Mouse (Mus musculus): ENCODE data around the gene Arhgef39.

The Arhgef39 gene

GRCm38 (mm10) chr4:43481894-43482456 lies 17.5 kb downstream of the Arhgef39 start:
- intact Hi-C loops (cut with DNase I) = no loop called here

DNA sequence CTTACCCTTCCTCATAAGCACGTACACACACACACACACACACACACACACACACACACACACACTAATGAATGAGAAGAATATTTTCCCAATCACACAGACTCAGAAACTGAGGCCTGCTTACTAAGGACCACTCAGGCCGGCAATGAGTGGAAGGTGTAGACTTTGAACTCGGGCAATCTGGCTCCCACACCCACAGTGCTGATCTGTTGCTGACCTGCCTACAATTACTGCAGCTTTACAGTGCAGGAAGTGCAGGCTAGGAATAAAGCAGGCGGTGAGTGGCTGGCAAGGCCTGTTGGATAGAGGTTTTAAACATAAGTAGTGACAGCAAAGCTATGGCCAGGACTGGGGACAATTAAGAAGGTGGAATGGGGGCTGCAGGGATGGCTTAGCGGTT lies 18.5 kb downstream of the Arhgef39 start:
- intact Hi-C loops (cut with DNase I) = no loop called here

DNA sequence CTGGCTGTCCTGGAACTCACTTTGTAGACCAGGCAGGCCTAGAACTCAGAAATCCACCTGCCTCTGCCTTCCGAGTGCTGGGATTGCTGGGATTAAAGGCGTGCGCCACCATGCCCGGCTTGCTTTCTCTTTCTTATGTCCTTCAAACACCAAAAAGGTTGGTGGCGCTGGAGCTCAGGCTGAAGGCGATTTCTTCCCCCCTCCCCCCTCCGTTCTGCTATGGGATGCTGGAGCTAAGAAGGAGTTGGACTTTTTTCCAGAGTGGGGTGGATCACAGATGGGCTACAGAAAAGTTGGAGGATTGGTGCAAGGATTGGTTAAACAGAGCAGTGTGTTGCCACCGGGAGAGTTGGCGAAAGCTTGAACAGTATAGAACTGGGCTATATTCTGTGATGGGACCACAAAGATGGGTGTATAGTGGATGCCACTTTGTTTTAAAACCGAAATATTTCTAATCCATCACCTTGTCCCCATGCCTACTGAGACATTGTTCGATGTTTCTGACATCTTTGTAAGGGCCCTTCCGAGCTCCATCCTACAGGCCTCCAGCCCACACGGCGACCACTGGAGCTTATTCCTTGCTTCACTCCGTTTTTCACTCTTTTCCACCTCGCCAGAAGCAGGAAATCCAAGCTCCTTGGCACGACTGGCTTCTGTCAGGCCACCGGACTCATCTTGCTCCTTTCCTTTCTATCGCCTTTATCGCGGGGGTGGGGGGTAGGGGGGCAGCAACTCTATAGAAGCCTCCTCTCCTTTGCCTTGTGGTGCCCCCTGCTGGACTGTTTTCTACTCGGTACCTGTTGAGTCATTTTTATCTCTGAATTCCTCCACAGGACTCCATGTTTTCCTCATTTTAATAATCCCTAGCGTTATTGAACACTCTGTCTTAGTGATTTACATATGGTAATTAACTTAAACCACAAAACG lies 20.3 kb downstream of the Arhgef39 start:
- intact Hi-C loops (cut with DNase I) = loop anchor here (2.0 kb wide), 1 partner anchor 36 kb away; no protein-coding TSS in a partner anchor

DNA sequence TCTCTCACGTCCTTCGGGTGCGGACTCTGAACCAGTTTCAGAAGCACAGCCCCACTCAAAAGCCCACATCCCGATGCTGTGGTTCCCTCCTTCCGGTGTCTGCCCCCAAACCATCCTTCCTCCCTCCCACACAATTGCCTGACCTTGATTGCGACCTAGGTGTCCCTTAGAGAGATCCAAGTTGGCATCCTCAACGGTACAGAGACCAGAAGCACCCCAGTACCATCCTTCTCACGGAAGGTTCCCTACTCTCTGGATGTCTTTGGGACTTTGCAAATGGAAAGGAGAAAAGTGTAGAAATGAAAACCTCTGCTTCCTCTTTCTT lies 21.0 kb downstream of the Arhgef39 start:
- intact Hi-C loops (cut with DNase I) = loop anchor here (2.0 kb wide), 1 partner anchor 36 kb away; no protein-coding TSS in a partner anchor

DNA sequence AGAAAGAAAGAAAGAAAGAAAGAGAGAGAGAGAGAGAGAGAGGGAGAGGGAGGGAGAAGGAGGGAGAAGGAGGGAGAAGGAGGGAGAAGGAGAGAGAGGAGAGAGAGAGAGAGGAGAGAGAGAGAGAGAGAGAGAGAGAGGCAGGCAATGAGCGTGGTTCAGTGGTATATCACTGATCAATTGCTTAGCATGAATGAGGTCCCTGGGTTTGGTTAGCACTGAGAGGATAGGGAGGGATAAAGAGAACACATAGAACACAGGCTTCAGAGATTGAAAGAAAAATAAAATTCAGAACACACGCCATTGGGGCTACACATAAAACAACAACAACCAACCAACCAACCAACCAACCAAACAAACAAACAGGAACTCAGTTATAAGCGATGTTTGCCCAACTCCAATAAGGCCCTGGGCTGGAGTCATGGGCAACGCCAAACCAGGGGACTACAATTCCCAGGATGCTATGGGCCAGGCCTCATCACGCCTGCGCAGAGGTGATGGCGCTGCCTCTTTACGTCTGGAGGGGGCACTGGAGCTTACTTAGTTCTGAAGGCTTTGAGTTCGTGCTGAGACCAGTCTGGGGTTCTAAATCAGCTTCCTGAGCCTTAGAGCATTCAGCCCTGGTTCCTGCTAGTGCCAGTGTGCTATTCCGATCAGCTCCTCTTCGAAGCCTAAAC lies 21.5 kb downstream of the Arhgef39 start:
- intact Hi-C loops (cut with DNase I) = loop anchor here (2.0 kb wide), 1 partner anchor 35 kb away; no protein-coding TSS in a partner anchor

GRCm38 (mm10) chr4:43476604-43477003 lies 22.9 kb downstream of the Arhgef39 start:
- intact Hi-C loops (cut with DNase I) = no loop called here

DNA sequence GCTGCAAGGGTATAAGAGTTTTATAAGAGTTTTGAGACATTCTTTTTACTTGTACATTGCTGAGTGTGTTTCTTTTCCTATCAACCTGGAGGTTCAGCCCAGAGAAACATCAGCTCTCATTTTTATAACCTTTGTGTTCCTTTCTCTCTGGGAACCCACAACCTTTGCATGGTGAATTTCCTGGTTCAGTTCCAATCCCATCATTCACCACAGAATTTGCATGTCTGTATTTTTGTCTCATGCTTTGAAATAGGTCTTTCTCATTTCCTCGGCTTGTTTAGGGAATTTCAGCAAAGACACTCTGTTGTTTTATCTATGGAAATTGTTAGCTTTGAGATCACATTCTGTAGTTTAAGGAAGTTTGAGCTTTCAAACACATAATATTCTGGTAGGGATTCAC lies 25.9 kb downstream of the Arhgef39 start:
- intact Hi-C loops (cut with DNase I) = no loop called here

DNA sequence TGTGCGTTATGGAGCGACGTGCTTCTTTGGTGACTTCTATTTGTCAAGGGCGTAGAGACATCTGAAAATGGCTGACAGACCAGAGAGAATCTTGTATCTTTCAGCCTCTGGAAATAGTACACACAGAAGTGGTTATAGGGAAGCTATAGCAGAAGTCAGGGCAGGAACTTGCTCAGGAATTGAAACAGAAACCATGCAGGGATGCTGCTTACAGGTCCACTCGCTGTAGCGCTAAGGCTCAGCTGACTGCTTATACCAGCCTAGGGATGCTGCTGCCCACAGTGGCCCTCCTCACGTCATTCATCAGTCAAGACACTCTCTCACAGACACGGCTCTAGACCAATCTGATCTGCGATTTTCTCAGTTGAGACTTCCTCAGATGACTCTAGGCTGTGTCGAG lies 29.2 kb downstream of the Arhgef39 start:
- intact Hi-C loops (cut with DNase I) = no loop called here

DNA sequence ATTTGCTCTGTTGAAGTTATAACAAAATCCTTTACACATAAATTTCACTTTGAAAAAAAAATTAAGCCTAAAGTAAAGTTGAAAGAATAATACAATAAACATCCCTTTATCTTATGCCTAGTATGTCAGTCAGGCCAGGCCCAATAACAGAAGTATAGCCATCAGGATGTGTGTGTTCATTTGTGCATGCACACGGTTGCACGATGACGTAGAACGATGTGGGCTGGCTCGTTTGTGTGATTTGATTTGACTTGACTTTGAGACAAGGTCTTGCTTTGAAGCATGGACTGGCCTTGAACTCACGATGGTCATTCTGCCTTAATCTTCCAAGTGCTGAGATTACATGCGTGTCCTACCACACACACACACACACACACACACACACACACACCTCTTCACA lies 32.6 kb downstream of the Arhgef39 start:
- intact Hi-C loops (cut with DNase I) = no loop called here

DNA sequence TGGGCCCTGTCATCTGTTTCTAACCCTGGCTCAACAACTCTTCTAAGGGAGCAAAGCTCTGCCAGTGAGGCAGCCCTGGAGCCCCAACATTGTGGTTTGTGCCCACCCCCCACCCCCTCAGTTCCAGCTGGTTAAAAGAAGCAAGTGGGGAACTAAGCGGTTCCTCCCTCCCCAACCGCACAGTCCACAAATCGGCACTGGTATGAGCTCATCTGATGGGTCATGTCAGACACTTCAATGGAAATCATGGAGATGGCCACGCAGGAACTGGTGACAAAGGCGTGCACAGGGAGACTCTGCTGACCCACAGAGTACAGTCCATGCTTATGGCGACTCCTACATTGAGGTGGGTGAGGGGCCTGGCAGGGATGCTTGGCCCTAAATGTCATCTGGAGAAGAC lies 33.6 kb downstream of the Arhgef39 start:
- intact Hi-C loops (cut with DNase I) = no loop called here

DNA sequence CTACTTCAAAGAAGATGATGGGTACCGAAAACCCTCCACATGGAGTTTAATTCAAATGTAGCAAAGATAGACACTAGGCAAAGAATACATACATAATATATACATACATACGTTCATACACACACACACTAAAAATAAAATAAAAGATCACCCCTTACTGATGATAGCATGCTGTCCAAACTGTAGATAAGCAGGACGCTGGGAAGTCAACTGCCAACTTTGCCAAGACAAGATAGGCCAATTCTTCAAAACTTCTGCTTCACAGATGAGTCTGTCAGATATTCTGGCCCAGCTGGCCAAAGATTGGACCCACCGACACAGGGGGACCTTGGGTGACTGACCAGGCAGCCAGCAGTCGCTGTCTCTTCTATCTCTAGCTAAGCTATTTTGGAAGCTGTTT lies 36.4 kb downstream of the Arhgef39 start:
- intact Hi-C loops (cut with DNase I) = no loop called here

GRCm38 (mm10) chr4:43457124-43457523 lies 42.4 kb downstream of the Arhgef39 start:
- intact Hi-C loops (cut with DNase I) = no loop called here

DNA sequence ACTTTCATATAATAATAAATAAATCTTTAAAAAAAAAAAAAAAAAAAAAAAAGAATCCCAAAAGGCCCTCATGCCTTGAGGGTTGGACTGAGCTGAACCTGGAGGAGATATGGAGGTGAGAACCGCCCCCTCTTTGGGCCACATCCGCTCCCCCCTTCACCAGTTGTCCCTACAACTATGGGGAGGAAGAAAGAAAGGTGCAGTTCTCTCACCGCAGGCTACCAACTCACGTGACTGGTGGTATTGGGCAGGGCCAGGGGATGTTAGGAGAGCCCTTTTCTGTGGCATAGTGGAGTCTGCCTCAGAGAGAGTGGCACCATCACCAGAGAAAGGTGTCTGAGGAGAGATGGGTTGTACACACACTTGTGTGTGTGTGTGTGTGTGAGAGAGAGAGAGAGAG lies 43.0 kb downstream of the Arhgef39 start:
- intact Hi-C loops (cut with DNase I) = no loop called here

- intact Hi-C loops (cut with DNase I) = no loop called here
These were observed 45.3 kb downstream of the Arhgef39 start, which contains the start of gene Cd72 for GRCm38 (mm10) chr4:43454041-43454836. Gene Cd72 (minus strand): TSS chr4:43454628.

DNA sequence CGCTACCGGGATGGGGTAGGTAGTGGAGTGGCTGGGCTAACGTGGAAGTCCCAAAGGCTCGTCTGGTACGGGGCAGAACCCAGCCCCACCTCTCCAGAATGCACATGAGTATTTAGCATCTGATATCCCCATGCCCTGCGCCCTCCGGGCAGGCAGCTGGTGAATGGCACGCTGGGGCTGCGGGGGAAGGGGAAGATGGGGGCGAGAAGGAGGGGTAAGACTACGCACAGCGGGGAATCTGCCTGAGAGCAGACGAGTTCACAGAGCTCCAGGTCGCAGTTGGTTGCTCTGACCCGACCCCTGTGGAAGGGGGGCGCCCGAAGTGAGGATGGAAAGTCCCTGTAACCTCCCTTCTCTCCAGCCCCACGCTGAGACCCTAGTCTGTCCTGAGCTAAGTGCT lies 46.1 kb downstream of the Arhgef39 start:
- intact Hi-C loops (cut with DNase I) = no loop called here

DNA sequence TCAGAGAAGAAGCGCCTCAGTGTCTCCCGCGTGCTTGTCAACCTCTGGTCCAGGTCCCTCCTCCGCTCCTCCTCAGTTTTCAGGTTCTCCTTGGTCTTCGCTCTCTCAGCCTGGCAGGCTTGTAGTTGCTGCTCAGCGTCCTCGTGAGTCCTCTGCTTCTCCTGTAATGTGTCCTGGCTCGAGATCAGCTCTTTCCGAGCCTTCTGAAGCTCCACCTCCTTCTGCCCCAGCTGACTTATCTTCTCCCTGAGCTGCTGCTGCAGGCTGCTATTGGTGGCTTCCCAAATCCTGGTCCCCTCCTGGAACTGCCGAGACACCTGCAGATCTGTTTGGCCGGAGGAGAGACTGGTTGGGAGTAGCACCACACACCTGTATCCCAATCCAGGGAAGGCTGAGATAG lies 47.2 kb downstream of the Arhgef39 start:
- intact Hi-C loops (cut with DNase I) = no loop called here

DNA sequence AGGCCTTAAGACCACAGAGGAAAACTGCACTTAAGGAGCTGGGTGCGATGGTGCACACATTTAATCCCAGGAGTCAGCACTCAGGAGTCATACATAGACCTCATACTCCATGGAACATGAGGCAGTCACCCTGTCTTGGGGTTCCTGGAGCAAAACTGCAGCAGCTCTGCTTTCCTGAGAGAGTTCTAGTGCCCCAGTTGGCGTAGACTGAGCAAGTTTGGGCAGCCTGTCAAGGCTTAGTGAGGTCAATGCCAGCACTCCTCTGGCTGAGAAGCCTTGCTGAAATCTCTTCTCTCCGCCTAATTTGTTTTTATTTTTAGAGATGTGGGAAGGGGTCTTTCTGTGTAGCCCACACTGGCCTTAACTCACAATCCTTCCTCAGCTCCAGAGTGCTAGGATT lies 50.9 kb downstream of the Arhgef39 start:
- intact Hi-C loops (cut with DNase I) = loop anchor here (10.0 kb wide), 1 partner anchor 76 kb away; the partner anchor contains the start of gene Tpm2

GRCm38 (mm10) chr4:43447251-43447650 lies 52.2 kb downstream of the Arhgef39 start:
- intact Hi-C loops (cut with DNase I) = loop anchor here (10.0 kb wide), 1 partner anchor 78 kb away; the partner anchor contains the start of gene Tpm2
